Mouse (Mus musculus) testis, adult 2 months (tissue): ENCODE measurements around the gene Atp2c2.

Source experiments
- CTCF ChIP-seq: fragments of 200-500 bp; IDR thresholded peaks from 2 replicates; pipeline ENCODE4 v1.5.1; 2012; ENCODE audit warnings: low read depth, mild to moderate bottlenecking, inconsistent platforms, low read length, moderate library complexity; ENCODE audit not compliant: control insufficient read depth, insufficient read depth, insufficient replicate concordance
- POLR2A ChIP-seq: fragments of 200-500 bp; IDR thresholded peaks from 2 replicates; pipeline ENCODE4 v1.6.1; 2012; ENCODE audit warnings: low read depth, mild to moderate bottlenecking, inconsistent platforms, low read length, moderate library complexity; ENCODE audit not compliant: control insufficient read depth

- no peak for TF ChIP-seq CTCF
- no peak for TF ChIP-seq POLR2A
Observed at GRCm38 (mm10) chr8:119765311-119765710, 65.5 kb downstream of the Atp2c2 start.
